Mouse (Mus musculus): ENCODE measurements around the gene Hspg2. TPM values are rescaled to one million over a fixed set of nuclear protein-coding genes. Genes with fewer than 3 reads are reported as not detected.
A peak's percentile ranks its signal among the peaks of the same experiment; 100 is the strongest.

Gene Hspg2
- polyA plus RNA-seq, 1 experiment from 2014 or later: 20.9 TPM

- peaks cover 86% of the 10 kb centered on the region for H3K4me1 ChIP-seq (replicated peaks)
These were observed 6.9 kb downstream of the Hspg2 start for GRCm38 (mm10) chr4:137475271-137476050.

GRCm38 (mm10) chr4:137476065-137476760, 7.6 kb downstream of the Hspg2 start:
- peak overlapping the region; percentile 36; the same call in 1 of the 2 replicates for H3K9ac ChIP-seq
- peak overlapping the region; percentile 64 for H3K4me2 ChIP-seq (replicated peaks)
- WGBS: 18% methylated on average over 10 of the region's 10 CpGs
- H3K9me3 ChIP-seq: no peaks in the 10 kb centered on the region
- peak overlapping the region; percentile 24 for H3K4me3 ChIP-seq (replicated peaks)
- H3K4me1 ChIP-seq (replicated peaks): peaks cover 86% of the 10 kb centered on the region
- H3K27me3 ChIP-seq (replicated peaks): no peaks in the 10 kb centered on the region
- peak; percentile 83 for ATAC-seq
- no peaks in the 10 kb centered on the region for H3K36me3 ChIP-seq
- H3K27ac ChIP-seq: peak overlapping the region; percentile 86

More at GRCm38 (mm10) chr4:137475271-137476050, 6.9 kb downstream of the Hspg2 start:
- Histone ChIP-seq H3K36me3 (no peaks in the 10 kb centered on the region), H3K9ac (no peak overlapping the region), H3K4me2 (replicated peaks) (peak overlapping the region; percentile 64), H3K9me3 (no peaks in the 10 kb centered on the region), H3K27me3 (replicated peaks) (no peaks in the 10 kb centered on the region), H3K4me3 (replicated peaks) (no peak overlapping the region), H3K27ac (peak overlapping the region; percentile 86)
- ATAC-seq: no peak
- 70% methylated on average over 13 of the region's 13 CpGs for WGBS

- H3K4me2 ChIP-seq (replicated peaks): peak overlapping the region; percentile 64
- no peaks in the 10 kb centered on the region for H3K36me3 ChIP-seq
- no peaks in the 10 kb centered on the region for H3K27me3 ChIP-seq (replicated peaks)
- H3K4me3 ChIP-seq (replicated peaks): peak overlapping the region; percentile 24
- H3K9ac ChIP-seq: peak overlapping the region; percentile 36; the same call in 1 of the 2 replicates
- no peaks in the 10 kb centered on the region for H3K9me3 ChIP-seq
- H3K4me1 ChIP-seq (replicated peaks): peaks cover 91% of the 10 kb centered on the region
- H3K27ac ChIP-seq: peak overlapping the region; percentile 86
- WGBS: 9% methylated on average over 17 of the region's 17 CpGs
- peak; percentile 18 for ATAC-seq
These were observed 8.2 kb downstream of the Hspg2 start for GRCm38 (mm10) chr4:137476761-137477237.

GRCm38 (mm10) chr4:137477611-137478010, 9.0 kb downstream of the Hspg2 start:
- Histone ChIP-seq H3K9ac (0 out of 2 replicates have a peak overlapping the region, but pooled peaks have one; percentile 23), H3K4me2 (replicated peaks) (no peak overlapping the region; the same call in 1 of the 2 replicates), H3K27me3 (replicated peaks) (no peaks in the 10 kb centered on the region), H3K4me3 (replicated peaks) (no peak overlapping the region), H3K9me3 (no peaks in the 10 kb centered on the region), H3K27ac (peak overlapping the region; percentile 86), H3K4me1 (replicated peaks) (peaks cover 97% of the 10 kb centered on the region), H3K36me3 (no peaks in the 10 kb centered on the region)
- ATAC-seq: no peak
- 56% methylated on average over 6 of the region's 6 CpGs for WGBS

- no peaks in the 10 kb centered on the region for H3K36me3 ChIP-seq
- no peaks in the 10 kb centered on the region for H3K9me3 ChIP-seq
- no peaks in the 10 kb centered on the region for H3K27me3 ChIP-seq (replicated peaks)
- WGBS: 65% methylated on average over 5 of the region's 5 CpGs
- H3K27ac ChIP-seq: peak overlapping the region; percentile 86; the same call in 1 of the 2 replicates
- no peak for ATAC-seq
- H3K4me1 ChIP-seq (replicated peaks): peaks cover 91% of the 10 kb centered on the region
- H3K4me2 ChIP-seq (replicated peaks): no peak overlapping the region
- H3K4me3 ChIP-seq (replicated peaks): no peak overlapping the region
- H3K9ac ChIP-seq: 0 out of 2 replicates have a peak overlapping the region, but pooled peaks have one; percentile 6
These were observed 9.7 kb downstream of the Hspg2 start for GRCm38 (mm10) chr4:137478306-137478705.

DNA sequence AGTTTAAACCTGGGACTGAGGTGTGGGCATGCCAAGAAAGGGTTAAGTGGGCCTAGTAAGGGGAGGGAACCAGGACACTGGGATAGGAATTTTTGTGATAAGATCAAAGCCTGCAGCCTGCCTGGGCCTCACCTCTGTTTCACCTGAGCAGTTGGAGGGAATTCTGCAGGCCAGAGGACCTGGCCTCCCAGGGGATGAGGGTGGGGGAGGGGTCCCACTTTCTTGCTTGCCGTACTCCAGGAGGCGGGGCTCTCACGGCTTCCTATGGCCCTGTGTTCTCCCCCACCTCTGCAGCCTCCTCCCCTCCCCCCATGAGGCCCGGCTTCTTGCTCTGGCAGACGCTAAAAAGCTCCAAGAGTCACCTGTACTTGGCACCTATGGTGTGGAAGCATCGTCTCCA, 11.2 kb downstream of the Hspg2 start:
- Histone ChIP-seq H3K4me2 (replicated peaks) (peak overlapping the region; percentile 46), H3K9me3 (no peaks in the 10 kb centered on the region), H3K27ac (peak overlapping the region; percentile 86), H3K4me1 (replicated peaks) (peaks cover 89% of the 10 kb centered on the region), H3K4me3 (replicated peaks) (no peak overlapping the region), H3K27me3 (replicated peaks) (no peaks in the 10 kb centered on the region), H3K36me3 (no peaks in the 10 kb centered on the region), H3K9ac (no peak overlapping the region; the same call in 1 of the 2 replicates)
- 9% methylated on average over 6 of the region's 6 CpGs for WGBS
- peak; percentile 42 for ATAC-seq

DNA sequence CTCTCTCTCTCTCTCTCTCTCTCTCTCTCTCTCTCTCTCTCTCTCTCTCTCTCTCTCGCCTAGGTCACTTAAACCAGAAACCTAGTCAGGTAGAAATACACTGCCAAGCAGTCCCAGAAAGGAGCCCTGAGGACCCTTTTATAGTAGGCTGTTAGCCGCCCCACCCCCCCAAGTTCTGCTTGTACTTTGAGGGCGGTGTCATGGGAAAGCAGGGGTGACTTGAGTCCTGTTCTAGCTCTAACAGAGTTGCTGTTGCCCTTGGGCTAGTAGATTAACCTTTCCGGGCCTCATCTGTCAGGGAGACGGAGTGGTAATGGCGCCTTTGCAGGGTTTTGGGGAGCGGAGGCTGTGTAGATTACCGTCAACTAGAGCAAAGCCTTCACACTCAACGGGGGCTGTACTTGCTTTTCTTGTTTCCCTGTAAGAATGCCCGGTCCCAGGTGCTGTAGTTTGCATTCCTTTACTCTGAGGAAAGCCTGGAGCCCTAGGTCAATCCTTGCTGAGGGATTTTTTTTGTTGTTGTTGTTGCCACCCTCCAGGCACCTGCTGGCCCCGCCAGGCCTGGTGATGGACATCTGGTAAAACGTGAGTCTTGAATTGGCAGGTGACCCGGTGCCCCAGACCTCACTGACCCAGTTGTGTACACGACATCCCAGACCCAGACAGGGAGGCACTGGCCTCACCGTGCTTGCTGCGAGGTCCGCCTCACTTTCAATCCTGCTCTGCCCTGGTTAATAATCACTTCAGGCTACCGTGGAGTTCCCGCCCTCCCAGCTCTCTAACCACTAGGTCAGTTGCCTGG, 11.8 kb downstream of the Hspg2 start:
- Histone ChIP-seq H3K27me3 (replicated peaks) (no peaks in the 10 kb centered on the region), H3K4me2 (replicated peaks) (peak overlapping the region; percentile 46), H3K9me3 (no peaks in the 10 kb centered on the region), H3K4me1 (replicated peaks) (peaks cover 89% of the 10 kb centered on the region), H3K4me3 (replicated peaks) (0 out of 2 replicates have a peak overlapping the region, but pooled peaks have one; percentile 6), H3K27ac (peak overlapping the region; percentile 86), H3K9ac (peak overlapping the region; percentile 30; the same call in 1 of the 2 replicates), H3K36me3 (no peaks in the 10 kb centered on the region)
- WGBS: 28% methylated on average over 19 of the region's 19 CpGs
- ATAC-seq: peak; percentile 57

- Histone ChIP-seq H3K36me3 (no peaks in the 10 kb centered on the region), H3K4me1 (replicated peaks) (peaks cover 89% of the 10 kb centered on the region), H3K9ac (no peak overlapping the region), H3K9me3 (no peaks in the 10 kb centered on the region), H3K27ac (peak overlapping the region; percentile 86), H3K4me3 (replicated peaks) (no peak overlapping the region), H3K27me3 (replicated peaks) (no peaks in the 10 kb centered on the region), H3K4me2 (replicated peaks) (peak overlapping the region; percentile 46)
- no peak for ATAC-seq
- WGBS: 7% methylated on average over 1 of the region's 1 CpGs
These were observed 12.4 kb downstream of the Hspg2 start for GRCm38 (mm10) chr4:137480993-137481340.

DNA sequence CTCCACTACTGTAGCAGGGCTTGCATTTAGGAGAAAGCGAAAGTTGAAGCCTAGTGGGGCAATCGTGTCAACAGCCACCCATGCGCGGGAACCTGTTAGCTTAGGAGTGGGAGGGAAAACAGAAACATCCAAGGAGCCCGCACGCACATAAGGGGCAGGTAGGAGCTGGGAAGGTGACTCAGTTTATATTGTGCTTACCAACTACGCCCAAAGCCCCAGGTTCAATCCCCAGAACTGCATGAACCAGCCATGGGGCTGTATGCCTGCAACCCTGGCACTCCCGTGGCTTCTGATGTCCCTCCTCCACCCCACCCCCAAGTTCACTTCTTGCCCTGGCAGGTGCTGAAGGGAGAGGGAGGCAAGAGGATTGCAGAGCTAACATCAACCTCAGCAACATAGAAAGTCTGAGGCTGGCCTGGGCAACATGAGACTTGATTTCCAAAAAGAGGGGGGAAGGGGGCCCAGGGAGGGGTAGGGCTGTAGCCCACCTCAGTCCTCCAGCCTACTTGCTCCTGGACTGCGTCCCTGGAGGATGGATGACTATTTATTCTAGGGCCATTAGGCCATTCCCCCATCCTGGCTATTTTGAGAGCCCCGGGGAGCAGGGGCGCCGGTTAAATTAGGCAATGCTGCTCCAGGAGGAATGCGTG, 12.9 kb downstream of the Hspg2 start:
- Histone ChIP-seq H3K27ac (peak overlapping the region; percentile 86), H3K9me3 (no peaks in the 10 kb centered on the region), H3K9ac (peak overlapping the region; percentile 3; the same call in 1 of the 2 replicates), H3K36me3 (no peaks in the 10 kb centered on the region), H3K4me1 (replicated peaks) (peaks cover 89% of the 10 kb centered on the region), H3K27me3 (replicated peaks) (no peaks in the 10 kb centered on the region), H3K4me3 (replicated peaks) (no peak overlapping the region), H3K4me2 (replicated peaks) (peak overlapping the region; percentile 46)
- 44% methylated on average over 13 of the region's 13 CpGs for WGBS
- ATAC-seq: no peak

DNA sequence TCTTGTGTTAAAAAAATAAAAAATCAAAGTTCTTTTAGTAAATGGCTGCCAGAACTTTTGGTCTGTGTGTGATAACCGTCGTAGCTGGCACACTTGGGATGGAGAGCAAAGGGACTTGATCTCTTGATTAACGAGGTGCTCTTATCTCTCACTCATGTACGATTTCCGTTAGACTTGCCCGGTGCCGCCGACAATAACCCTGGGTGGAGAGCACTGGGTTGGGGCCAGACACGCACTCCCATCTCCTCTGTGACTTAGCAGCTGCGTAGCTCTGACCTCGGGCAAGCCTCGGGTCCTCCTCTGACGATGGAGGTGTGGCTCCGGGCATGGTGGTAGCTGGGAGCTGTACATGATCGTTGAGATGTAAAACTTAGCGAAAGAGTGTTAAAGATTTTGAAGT, 15.3 kb downstream of the Hspg2 start:
- no peak for ATAC-seq
- H3K4me3 ChIP-seq (replicated peaks): no peak overlapping the region
- H3K36me3 ChIP-seq: no peaks in the 10 kb centered on the region
- H3K9ac ChIP-seq: no peak overlapping the region
- peaks cover 89% of the 10 kb centered on the region for H3K4me1 ChIP-seq (replicated peaks)
- peak overlapping the region; percentile 54 for H3K27ac ChIP-seq
- no peaks in the 10 kb centered on the region for H3K27me3 ChIP-seq (replicated peaks)
- WGBS: 50% methylated on average over 16 of the region's 16 CpGs
- no peaks in the 10 kb centered on the region for H3K9me3 ChIP-seq
- no peak overlapping the region for H3K4me2 ChIP-seq (replicated peaks)

DNA sequence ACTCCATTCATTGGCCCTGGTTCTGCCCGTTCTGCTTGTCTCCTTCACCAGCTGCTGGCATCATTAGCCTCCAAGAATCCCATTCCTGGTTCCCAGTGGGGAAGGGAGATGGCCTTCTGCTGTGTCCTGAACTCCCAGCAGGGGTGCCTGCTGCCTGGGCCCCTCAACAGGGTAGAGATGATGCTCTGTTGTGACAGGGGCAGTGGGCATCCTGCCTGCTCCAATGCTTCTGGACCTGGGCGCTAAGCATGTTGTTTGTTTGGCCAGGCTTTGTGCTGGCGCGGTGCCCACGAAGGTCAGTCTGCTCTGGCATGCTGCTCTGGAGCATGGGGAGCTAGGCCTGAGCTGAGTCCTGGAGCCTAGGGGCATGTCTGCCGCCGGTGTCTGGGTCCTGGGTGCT, 16.0 kb downstream of the Hspg2 start:
- ATAC-seq: no peak
- H3K4me1 ChIP-seq (replicated peaks): peaks cover 88% of the 10 kb centered on the region
- H3K9ac ChIP-seq: no peak overlapping the region
- H3K4me3 ChIP-seq (replicated peaks): no peak overlapping the region
- no peaks in the 10 kb centered on the region for H3K27me3 ChIP-seq (replicated peaks)
- WGBS: 67% methylated on average over 7 of the region's 7 CpGs
- H3K36me3 ChIP-seq: no peaks in the 10 kb centered on the region
- H3K27ac ChIP-seq: peak overlapping the region; percentile 54
- no peak overlapping the region for H3K4me2 ChIP-seq (replicated peaks)
- H3K9me3 ChIP-seq: no peaks in the 10 kb centered on the region

Measured in intestine, embryonic 15.5 days (tissue).